Mouse (Mus musculus) Muller cell, postnatal 12 days (primary cell): ENCODE results near the gene Olfr332.
"Not testable (repeated sequence)": the region's sequence is repeated elsewhere in the genome, so short reads cannot be mapped to it uniquely, and the experiment has no call there.

Experiments
- DNase-seq: peaks from one replicate; pipeline ENCODE4 v3.0.0-alpha.2; 2015; ENCODE audit errors: inconsistent ontology term

The Olfr332 gene

DNA sequence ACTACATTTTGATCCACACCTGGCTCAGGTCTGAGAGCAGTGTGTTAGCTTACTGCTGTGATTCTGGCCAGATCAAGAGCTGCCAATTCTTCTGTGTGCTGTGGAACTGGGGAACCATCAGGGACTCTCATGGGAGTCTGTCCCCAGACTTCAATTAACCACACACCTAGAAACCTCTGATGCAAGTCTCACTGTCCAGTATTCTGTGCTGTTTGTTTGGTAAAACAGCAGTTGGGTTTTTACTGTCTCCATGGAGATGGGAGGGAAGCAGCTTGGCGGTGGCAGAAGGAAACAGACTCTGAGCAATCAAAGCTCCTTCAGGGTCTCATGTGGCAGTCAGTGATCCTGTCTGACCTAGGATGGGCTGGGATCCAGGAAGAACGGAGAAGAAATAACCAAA, at the start of gene Olfr332:
Olfr332 (minus strand) TSS at position 101 of the 400 bp plus-strand sequence.
- DNase-seq, result no peak

DNA sequence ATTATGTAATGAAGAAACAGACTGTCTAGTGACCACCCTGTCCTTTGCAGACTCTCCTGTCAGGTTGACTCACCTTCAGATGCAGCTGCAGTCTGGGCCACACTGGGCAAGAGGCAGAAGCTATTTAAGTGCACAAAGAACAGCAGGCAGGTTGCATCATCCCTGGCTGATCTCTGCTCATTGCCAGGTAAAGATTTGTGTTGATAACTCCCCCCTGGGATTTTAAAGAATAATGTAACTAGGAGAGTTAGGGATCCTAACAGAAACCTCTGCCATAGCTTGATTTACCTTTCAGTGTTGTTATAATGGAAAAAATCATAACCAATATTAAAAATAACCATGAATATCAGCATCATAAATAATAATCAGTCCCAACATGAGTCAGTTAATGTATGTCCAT, 42.4 kb upstream of the Olfr332 start, which contains the start of gene Olfr330:
Olfr330 (minus strand) TSS at position 101 of the 400 bp plus-strand sequence.
- not testable (repeated sequence) for DNase-seq

DNA sequence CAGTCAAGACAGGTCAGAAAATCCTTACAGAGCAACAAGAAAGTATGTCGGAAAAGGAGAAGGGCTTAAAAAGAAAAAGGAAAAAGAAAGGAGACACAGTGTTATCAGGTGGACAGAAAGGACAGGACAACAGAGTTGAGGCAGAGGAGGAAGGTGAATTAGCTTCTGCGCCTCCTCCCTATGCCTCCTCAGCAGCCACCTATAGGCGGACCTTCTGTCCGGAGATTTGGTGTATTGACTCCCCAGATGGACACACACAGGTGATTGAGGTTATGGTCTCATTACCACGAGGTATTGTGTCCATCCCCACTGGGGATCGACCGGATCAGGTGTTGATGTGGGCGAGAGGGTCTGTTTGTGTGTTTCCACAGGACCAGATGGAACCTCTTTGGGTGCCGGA, 27.4 kb upstream of the Olfr332 start:
- not testable (repeated sequence) for DNase-seq

DNA sequence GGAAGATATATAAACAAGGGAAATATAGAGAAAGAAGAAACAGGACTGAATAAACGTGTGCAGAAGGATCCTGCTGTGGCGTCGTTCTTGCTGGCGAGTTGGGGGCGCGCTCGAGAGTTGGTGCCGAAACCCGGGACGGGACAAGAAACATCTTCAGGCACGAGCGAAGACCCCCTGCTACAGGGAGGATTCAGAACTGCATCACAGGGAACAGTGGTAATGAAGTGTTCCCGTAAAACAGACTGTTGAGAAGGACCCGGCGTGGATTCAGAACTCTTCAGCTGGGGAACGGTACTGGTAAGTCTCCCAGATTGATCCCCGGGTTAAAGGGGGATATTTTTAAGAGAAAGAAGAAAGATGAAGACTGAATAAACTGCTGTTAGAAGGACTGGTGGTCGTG, 26.6 kb upstream of the Olfr332 start:
- DNase-seq, result not testable (repeated sequence)

DNA sequence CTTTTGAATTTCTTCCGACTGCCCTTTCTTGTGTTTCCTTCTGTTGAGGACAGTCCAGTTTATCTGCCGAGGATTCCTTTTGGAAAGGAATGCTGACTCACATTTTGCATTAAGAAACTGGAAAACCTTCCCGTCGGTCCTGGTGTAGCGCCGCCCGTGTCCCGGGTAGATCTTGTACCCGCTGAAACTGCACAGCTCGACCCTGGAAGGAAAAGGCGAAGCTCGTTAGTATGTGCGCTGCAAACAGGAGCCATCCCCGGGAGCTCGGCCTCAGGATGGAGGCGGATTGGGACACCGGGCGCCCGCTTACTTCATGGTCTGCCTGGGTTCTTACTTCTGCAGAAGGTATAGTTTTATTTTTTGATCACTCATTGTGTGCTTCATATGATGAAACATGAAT, 16.7 kb upstream of the Olfr332 start:
- not testable (repeated sequence) for DNase-seq

DNA sequence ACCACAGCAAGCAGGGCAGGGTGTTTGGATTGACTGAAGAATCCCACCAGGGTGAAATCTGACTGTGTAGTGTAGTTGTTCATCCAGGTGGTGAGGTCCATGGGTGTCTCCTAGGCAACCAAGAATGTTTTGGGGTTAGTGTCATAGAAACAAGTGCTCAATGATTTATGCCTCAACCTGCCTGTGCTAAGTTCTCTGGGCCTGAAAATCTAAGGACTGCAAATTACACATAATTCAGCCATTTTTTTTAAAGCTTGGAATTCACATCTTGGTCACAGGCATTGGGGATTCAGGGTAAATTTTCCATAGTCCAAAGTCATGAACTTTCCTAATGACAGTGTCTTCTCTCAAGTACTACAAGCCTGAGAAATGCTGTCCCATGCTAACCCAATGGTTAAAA, 10.1 kb upstream of the Olfr332 start, which contains the start of gene Olfr331:
Olfr331 (minus strand) TSS at position 101 of the 400 bp plus-strand sequence.
- not testable (repeated sequence) for DNase-seq

DNA sequence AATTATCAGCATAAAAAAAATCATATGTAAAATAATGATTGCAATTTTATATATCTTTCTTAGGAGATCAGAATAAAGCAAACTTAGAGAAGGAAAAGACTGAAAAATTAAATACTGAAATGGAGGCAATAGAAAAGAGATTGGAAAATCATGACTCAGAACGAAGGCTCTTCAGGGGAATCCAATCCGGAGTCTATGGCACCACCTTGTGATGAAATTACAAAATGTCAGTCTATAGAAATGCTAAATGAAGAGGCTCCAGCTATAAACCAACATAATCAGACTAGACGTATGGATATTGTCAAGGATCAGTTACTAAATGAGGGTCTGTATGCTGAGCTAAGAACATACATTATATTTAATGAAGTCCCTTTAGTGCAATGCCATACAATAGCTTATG, 6.9 kb upstream of the Olfr332 start:
- peak; percentile 27 for DNase-seq

DNA sequence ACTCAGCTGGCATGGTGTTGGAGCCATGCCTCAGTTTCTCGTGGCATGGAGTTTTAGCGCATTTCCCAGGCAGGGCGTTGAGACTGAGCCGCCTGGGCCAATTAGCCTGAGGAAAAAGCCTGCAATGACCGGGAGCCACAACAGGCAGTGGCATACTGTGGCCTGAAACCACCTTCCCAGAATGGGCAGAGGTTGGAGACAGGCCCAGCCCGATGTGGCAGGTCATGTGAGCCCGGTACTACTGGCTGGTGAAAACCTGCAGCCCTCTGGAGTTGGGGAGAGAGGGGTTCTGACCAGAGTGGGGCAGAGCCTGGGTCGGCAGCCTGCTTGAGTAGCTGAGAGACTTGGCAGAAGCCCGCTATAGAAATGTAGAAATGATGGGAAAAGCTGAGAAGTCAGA, 6.4 kb upstream of the Olfr332 start:
- no peak for DNase-seq

DNA sequence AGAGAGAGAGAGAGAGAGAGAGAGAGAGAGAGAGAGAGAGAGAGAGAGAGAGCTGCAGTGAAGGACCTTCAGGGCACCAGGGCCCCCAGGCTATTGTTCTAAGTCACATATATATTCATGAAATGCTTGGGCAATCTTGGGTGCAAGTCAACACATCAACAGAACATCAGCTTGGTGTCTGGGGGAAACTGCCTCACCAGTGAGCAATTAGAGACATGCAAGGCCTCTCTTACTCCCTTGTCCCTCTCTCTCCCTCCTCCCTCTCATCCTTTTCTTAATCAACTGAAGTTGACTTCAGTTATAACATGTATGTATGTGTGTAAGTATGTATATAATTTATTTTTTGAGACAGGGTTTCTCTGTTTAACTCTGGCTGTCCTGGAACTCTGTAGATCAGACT, 30.2 kb downstream of the Olfr332 start, which contains the start of gene Olfr30:
Olfr30 (minus strand) TSS at position 101 of the 400 bp plus-strand sequence.
- no peak for DNase-seq

DNA sequence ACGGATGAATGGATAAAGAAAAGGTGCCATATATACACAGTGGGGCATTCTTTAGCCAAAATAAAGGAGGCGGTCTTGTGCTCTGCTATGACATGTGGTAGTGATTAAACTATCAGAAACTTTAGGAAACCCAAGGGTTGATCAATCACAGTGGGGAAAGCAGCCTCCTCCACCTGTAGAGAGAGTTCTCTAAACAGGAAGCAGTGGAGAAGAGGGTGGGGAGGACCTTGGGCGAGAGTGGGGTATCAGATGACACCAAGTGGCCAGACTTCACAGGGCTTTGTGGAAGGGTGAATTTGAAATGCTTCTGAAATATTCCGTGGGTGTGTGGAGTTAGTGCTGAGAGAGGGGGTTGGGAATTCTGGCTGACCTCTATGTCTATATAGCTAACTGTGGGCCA, 38.8 kb downstream of the Olfr332 start:
- peak; percentile 5 for DNase-seq

DNA sequence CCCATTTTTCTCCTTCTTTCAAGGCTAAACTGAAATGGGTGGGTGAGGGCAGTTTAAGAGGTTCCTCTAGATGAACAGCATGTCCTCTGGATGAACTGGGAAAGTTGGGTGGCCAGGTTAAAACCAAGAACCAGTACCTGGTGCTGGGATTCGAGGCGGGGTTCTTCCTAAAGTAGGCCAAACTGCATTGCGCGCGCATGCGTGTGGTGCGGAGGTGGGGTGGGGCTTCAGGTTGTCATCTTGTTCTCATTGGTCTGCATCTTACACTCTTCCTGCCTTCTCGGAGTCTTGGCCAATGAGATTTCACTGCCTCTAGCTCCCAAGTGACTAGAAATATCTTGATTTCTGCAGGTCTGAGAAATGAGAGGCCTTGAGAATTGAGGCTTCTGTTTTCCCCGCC, 39.6 kb downstream of the Olfr332 start, which contains the start of gene Lypd9:
Lypd9 (minus strand) TSS at position 165 of the 400 bp plus-strand sequence.
- no peak for DNase-seq
